Mouse (Mus musculus) adrenal gland, postnatal 25 days (tissue): Measurements from ENCODE around the gene Sema5a. TPM values are rescaled to one million over a fixed set of nuclear protein-coding genes. Genes with fewer than 3 reads are reported as not detected.
"Not testable (repeated sequence)": the region's sequence is repeated elsewhere in the genome, so short reads cannot be mapped to it uniquely, and the experiment has no call there.

Experiments
- DNase-seq: peaks from one replicate; pipeline ENCODE4 v3.0.0; 2021; ENCODE audit warnings: mixed read lengths
- long read RNA-seq: library from polyadenylated mRNA; stranded (forward); transcript quantifications from one replicate; pipeline ENCODE4 v2.0.0, GENCODE M21; 2021
- total RNA-seq: library from RNA; stranded (reverse); gene quantifications from 2 replicates; pipeline ENCODE4 v1.2.3, GENCODE M21; 2021

Gene Sema5a
- 17.6 and 22.6 TPM in 2 replicates for total RNA-seq
- long read RNA-seq, partial matches to known transcripts, result 2 of 8 reads
- long read RNA-seq, other reads (novel, unspliced or antisense), result 6 of 8 reads

DNA sequence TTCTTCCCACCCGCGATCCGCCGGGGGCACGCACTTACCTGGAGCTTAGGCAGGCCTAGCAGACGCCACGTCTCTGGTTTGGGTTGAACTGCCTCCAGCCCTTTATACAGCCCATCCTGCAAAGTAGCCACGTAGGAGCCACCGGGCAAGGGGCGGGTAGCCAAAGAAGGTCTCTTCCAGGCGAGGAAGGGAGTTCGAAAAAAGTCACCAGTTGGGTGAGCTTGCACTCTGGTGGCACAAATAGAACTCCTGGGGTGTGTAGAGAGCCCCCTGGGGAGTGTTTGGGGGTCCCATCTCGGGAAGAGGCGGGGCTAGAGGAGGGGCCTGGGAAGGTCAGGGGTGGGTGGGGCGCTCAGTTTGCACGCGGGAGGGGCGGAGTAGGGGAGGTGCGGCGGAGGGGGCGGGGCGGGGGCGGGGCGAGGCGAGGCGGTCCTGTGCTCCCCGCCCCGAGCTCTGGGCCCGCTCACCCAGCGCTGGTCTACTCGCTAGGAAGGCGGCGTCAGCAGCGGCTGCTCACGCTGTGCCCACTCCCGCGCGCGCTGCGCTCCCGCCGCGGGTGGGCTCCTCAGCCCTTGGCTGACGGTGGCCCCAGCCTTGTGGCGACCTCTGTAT, at the start of gene Sema5a:
Gene Sema5a (plus strand): TSS at position 467 of the 612 bp plus-strand sequence.
- DNase-seq, result peak; percentile 82

DNA sequence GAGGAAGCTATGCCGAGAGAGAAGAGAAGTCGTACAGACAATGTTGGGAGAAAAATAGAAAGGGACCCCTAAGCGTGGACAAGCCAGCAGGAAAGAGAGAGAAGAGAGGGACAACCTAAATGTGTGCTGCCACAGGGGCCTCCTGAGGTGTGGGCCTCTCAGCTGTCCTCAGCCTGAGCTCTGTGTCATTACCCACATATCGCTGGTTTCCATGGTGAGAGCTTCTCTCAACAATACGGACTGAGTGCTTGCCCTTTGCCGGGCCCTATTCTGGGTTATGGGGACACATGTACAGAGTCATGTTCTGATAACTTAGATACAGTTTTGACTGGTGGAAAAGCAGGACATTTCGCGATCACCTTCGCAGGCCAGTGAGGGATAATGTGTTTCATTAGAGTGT, 46.5 kb upstream of the Sema5a start:
- DNase-seq, result no peak

DNA sequence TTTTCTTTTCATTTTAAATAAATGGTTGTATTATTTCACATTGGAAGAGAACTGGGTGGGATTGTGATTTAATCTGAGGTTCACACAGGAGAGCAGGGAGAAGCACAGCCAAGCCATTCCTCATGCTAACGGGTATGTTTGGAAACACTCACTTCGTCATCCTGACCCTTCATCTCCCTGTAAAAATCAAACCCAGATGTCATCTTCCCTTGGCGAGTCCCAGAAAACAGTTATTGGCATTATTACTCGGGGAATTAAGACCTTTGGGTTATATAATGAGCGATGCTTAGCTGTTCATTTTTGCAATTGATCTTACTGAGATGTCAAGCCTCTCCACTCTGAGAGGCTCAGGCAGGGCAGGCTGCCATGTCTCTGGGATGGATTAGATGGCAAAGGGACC, 46.0 kb upstream of the Sema5a start:
- DNase-seq, result no peak

GRCm38 (mm10) chr15:32203242-32203641, 41.4 kb upstream of the Sema5a start:
- no peak for DNase-seq

- DNase-seq, result no peak
Measured at GRCm38 (mm10) chr15:32204908-32205307, 39.7 kb upstream of the Sema5a start.

DNA sequence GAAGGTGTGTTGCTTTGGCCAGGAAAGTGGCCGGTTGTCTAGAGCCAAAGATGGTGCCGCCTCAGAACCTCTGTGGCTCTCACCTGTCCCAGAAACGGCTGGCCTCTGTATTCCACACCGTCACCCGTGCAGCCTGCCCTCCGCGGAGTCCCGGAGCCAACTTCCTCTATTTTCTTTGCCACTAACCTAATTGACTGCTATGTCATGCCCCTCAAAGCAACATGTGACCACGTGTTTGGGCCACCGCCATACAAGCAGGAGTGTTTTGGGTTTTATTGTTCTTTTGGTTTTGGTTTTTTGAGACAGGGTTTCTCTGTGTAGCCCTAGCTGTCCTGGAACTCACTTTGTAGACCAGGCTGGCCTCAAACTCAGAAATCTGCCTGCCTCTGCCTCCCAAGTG, 29.9 kb upstream of the Sema5a start:
- not testable (repeated sequence) for DNase-seq

DNA sequence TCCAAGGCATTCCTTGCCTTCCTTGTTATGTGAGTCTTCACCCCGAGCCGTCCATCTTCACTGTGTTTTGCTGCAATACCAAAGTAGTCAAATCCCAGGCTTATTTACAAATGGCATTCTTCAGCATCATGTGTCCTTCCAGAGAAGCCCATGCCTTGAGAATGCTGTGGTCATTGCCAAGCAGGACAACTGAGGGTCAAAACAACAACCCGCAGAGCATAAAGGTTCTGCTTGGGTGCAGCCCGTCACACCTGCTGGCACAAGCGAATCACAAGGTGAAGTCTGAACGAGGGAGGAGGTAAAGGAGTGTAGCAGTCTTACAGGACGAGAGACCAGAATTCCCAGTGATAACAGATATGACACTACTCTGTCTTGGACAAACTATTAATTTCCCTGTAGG, 21.6 kb upstream of the Sema5a start:
- no peak for DNase-seq

- no peak for DNase-seq
Measured at GRCm38 (mm10) chr15:32225394-32225793, 19.2 kb upstream of the Sema5a start.

GRCm38 (mm10) chr15:32226381-32226780, 18.2 kb upstream of the Sema5a start:
- DNase-seq, result no peak

GRCm38 (mm10) chr15:32226888-32227395, 17.7 kb upstream of the Sema5a start:
- DNase-seq, result no peak

DNA sequence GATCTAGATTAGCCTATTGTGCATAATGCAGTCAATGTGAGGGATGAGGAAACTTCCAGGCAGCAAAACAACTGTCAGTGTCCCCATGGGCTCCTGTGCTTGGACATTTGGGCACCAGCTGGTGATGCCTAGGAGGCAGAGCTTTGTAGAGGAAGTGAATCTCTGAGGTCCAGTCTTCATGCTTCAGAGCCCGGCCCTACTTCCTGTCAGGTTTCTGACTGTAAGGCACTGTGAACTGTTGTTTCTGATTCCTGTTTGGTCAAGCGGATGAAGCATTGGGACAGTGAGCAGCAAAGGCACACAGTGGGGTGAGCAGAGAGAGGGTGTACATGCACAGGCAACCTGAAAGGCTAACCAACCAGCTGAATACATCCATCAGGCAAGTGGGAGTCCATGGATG, 14.5 kb upstream of the Sema5a start:
- no peak for DNase-seq

GRCm38 (mm10) chr15:32232189-32232588, 12.4 kb upstream of the Sema5a start:
- DNase-seq, result no peak

DNA sequence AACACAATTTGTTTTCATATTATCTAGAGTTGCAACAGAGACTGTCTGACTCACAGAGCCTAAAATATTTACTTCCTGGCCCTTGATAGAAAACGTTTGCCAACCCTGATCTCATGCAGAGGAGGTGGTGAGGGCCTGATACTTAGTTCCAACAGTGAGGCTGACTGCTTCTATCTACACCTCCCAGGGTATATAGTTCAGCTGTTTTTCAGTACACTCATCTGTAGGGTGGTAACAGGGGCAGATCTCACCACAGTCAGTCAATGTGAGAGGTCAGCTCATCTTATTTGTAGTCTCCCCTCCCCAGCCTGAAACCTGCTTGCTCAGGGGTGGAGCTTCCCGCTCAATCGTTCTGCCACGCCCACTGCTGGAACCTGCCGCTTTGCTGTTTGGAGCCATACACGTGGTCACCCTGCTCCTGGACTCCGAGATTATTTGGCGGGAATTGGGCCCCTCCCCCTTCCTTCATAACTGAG, 11.9 kb upstream of the Sema5a start:
- not testable (repeated sequence) for DNase-seq

GRCm38 (mm10) chr15:32233451-32233850, 11.2 kb upstream of the Sema5a start:
- no peak for DNase-seq

DNA sequence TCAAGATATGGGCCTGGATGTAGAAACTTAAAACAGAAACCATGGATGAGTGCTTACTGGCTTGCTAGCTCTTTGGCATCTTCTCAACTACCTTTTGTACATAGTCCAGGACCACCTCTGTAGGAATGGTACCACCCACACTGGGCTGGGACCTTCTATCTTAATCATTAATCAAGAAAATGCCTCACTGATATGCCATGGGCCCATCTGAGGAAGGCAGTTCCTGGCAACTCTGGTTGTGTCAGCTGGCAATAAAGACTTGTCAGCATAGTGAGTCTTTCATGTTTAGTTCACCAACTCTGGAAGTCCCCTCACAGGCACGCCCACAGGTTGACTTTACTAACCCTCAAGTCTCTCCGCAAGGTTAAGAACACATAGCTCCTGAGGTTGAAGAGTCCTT, 5.5 kb upstream of the Sema5a start:
- no peak for DNase-seq

DNA sequence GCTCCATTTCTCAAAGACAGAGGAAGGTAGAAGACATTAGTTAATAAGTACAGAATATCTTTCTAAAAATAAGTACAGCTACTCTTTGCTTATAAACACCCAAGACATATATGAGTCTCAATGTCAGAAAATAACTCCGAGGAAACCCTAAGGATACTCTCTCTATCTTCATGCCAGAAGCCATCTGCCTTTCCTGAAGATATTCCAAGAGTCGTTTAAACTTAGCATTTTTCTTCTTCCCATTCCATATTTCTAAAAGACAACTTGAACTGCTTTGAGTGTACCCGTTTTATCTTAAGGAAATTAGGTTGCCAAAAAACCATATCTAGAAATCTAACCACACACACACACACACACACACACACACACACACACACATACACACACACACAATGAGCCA, 4.5 kb upstream of the Sema5a start:
- DNase-seq, result no peak

DNA sequence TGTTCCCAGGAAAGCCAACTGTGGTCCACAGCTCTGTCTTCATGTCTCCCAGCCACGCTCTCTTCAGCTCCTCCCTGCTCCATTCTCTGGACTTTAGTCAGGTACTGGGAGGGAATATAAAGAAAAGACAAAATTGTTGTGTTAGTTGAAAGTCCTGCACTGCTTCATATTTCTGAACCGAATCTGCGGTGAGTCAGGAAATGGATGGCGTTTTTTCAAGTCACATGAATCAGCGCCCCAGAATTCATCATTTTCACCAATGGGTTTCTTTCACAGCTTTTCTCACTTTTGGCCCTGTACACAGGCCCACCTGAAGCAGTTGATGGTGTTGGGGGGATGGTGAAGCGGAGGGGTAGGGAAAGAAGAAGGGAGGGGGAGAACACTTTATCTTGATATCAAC, 2.9 kb upstream of the Sema5a start:
- DNase-seq, result no peak

- DNase-seq, result peak; percentile 35
Measured at GRCm38 (mm10) chr15:32243096-32243785, 1.4 kb upstream of the Sema5a start.

DNA sequence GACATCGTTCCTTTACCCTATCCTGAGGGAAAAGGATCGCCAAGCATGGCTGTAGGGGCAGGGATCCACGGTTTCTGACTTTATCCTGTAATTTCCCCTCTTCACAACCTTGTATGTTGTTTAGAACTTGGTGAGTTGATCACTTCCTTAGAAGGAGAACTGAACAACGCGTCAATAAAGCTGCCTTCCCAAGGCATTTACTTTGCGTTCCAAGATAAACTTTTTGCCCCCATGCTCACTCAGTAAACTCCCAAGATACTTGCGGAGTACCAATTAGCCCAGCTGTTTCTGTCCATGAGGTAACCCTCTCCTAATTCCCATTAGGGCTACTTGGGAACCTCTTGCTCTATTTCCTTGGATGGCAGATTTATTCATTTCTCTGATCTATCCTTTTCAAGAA, 786 bp upstream of the Sema5a start:
- DNase-seq, result no peak

DNA sequence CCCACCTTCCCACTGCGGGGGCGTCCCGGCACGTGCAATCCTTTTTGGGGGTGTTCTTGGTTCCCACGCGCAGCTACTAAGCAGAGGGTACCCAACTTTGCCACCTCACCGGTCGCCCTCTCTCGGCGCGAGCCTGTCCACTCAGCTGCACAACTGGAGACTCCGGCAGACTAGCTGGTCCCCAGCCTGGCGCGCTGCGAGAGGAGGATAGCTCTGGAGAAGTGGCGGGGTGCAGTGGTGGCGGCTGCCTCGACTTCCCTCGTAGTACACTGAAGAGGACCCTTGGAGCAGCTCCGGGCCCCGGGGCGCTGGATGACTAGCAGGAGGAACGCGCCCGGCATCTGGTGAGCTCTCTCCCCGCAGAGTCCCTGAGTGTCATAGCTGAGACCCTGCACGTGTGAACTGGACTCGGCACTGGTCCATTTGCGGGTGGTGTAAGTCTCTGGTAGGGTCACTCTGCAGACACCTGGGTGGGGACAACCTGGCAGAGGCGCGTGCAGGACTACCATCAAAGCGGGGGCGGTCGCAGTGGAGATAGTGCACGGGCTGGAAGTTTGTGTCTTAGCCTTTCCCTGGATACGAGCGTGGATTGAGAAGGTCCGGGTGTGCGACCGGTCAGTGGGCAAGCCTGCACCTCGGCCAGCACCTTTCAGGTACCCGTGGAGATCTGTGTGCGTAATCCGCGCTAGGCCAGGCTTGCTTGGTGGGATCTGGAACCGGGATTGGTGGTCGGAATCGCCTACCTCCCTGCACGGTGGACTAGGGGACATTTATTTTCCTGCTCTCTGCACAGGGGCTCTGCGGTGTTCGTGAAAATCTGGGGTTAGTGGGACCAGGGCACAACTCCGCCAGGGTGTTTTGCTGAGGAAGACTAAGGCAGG, 586 bp downstream of the Sema5a start:
- peak; percentile 51 for DNase-seq

DNA sequence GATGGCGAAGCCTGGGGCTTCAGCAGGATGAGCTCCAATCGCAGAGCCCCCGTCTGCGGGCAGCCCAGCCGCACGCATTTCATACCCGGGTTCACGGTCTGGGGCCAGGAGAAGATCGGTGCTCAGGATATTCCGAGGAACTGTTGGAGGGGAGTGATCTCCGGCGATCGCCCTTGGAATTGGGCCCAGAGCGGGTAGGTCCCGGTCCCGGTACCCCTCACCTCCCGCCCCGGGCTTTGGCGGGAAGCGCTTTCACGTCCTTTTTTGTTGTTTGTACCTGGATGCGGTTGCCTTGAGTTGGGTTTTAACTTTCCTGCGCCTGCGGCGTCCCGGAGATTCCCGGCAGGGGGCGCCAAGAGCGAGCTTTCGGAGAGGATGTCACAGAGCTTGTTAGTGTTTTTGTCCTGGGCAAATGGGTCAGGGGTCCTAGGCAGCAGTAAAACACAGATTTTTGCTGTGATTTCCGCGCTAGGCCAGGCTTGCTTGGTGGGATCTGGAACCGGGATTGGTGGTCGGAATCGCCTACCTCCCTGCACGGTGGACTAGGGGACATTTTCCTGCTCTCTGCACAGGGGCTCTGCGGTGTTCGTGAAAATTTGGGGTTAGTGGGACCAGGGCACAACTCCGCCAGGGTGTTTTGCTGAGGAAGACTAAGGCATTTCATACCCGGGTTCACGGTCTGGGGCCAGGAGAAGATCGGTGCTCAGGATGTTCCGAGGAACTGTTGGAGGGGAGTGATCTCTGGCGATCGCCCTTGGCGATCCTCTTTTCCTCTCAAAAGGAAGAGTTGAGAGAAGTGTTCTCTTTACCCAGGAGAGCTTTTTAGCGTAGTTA, 1.4 kb downstream of the Sema5a start:
- peak; percentile 92 for DNase-seq

DNA sequence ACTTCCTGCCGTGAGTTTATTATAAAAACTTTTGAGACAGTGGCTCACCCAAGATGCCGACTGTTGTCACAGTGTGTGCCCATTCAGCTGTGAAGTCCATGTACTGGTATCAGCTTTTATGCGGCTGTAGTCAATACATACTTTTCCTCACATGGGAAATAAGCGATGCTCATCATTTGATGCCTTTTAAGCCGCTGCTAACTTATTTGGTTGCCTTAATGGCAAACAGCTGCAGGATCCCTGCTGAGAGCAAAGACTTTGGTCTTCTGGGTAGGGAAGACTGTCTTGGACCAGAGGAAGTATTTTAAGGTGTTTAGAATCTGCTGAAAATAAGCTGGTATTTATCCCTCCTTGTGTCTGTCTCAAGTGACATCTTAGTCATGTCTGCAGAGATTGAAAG, 2.7 kb downstream of the Sema5a start:
- no peak for DNase-seq
